Mouse (Mus musculus) C2C12 (cell line): Measurements from ENCODE around the gene Mki67. TPM values are rescaled to one million over a fixed set of nuclear protein-coding genes. Genes with fewer than 3 reads are reported as not detected.
"Not testable (repeated sequence)": the region's sequence is repeated elsewhere in the genome, so short reads cannot be mapped to it uniquely, and the experiment has no call there.

Source experiments
- H3K27me3 ChIP-seq: one replicate; pipeline ENCODE4 v1.6.1; 2011; ENCODE audit not compliant: control insufficient read depth, insufficient read depth, insufficient read length
- H3K36me3 ChIP-seq: one replicate; pipeline ENCODE4 v1.6.1; 2011; ENCODE audit not compliant: control insufficient read depth, insufficient read depth
- H3K4me3 ChIP-seq: one replicate; pipeline ENCODE4 v1.5.1; 2011; ENCODE audit warnings: mild to moderate bottlenecking, control low read depth; ENCODE audit not compliant: poor library complexity, insufficient read depth, severe bottlenecking
- H3K79me2 ChIP-seq: one replicate; pipeline ENCODE4 v1.6.1; 2011; ENCODE audit not compliant: control insufficient read depth, insufficient read depth
- H3K79me3 ChIP-seq: one replicate; pipeline ENCODE4 v1.6.1; 2011; ENCODE audit warnings: low read depth, control low read depth
- H3ac ChIP-seq: one replicate; pipeline ENCODE3; 2011; ENCODE audit warnings: low read depth; ENCODE audit not compliant: control insufficient read depth, insufficient read length
- CEBPB ChIP-seq: IDR thresholded peaks from one replicate; pipeline ENCODE4 v1.6.1; 2011; ENCODE audit warnings: low read depth, mild to moderate bottlenecking, control low read depth, moderate library complexity
- CTCF ChIP-seq: IDR thresholded peaks from one replicate; pipeline ENCODE4 v1.5.1; 2011; ENCODE audit not compliant: control insufficient read depth, insufficient read depth, insufficient read length
- FOSL1 ChIP-seq: IDR thresholded peaks from one replicate; pipeline ENCODE4 v1.8.0; 2011; ENCODE audit warnings: mild to moderate bottlenecking, low read length; ENCODE audit not compliant: poor library complexity, insufficient read depth, severe bottlenecking
- MAX ChIP-seq: IDR thresholded peaks from one replicate; pipeline ENCODE4 v1.6.1; 2011; ENCODE audit warnings: mild to moderate bottlenecking, control low read depth
- MYOD1 ChIP-seq: IDR thresholded peaks from one replicate; pipeline ENCODE4 v1.6.1; 2011; ENCODE audit warnings: low read depth; ENCODE audit not compliant: control insufficient read depth, insufficient read length
- MYOG ChIP-seq: IDR thresholded peaks from one replicate; pipeline ENCODE4 v1.6.1; 2011; ENCODE audit not compliant: control insufficient read depth, insufficient read length; ENCODE audit errors: extremely low read depth
- USF1 ChIP-seq: IDR thresholded peaks from one replicate; pipeline ENCODE4 v1.6.1; 2011; ENCODE audit warnings: low read depth, mild to moderate bottlenecking, control low read depth, moderate library complexity
- polyA plus RNA-seq: library from polyadenylated mRNA; unstranded; fragments of >200 nt; fragmentation: generic; extraction: Trizol; gene quantifications from one replicate; pipeline ENCODE4 v1.2.1, GENCODE M21; 2012; ENCODE audit warnings: missing spikeins

The Mki67 gene
- polyA plus RNA-seq, 1 experiment, result 18.1 TPM

DNA sequence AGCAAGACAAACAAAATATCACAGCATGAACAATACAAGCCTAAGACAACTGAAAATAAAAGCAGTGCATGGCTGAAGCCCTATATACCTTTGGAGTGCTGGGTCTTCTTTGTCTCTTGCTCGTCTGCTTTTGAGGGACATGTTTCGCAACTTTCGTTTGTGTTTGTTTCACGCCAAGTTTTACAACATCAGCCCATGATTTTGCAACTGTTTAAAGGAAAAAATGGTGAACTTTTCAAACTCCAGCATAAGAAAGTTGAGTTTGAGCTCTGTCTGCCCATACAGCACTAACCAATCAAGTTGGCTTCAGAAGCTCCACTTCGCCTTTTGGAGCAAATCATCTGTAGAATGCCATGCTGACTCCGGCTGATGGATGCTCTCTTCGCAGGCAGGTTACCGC, 11.9 kb downstream of the Mki67 start:
- Histone ChIP-seq H3ac (no peak overlapping the region), H3K79me2 (peaks cover 55% of the 10 kb centered on the region), H3K79me3 (peaks cover 13% of the 10 kb centered on the region), H3K4me3 (no peak overlapping the region), H3K36me3 (peaks cover 98% of the 10 kb centered on the region), H3K27me3 (no peaks in the 10 kb centered on the region)
- peak; percentile 28 for TF ChIP-seq CEBPB
- no peak for TF ChIP-seq MYOD1

DNA sequence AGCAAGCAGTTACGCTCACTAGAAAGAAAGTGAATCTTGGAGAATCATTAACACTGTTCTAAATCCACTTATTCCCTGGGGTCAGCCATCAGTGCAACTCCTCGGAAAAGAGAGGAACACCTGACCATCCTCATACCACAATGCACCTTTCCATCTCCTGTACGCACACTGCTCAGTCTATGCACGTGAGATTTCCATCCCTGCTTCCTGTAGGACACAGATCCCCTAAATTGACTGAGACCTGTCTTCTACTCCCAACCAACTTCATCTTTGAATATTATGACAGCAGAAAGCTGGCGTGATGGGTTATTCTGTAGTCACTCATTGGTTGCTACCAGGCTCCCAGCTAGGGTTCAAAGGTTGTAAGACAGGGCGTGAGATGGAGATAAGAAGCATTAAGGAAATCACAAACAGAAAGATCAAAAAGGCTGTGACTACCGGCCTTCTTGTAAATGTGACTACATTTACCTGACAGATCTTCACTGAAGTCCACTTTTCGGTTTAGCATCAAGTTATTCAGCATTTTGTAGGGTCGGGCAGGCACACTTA, 12.5 kb downstream of the Mki67 start:
- H3K79me3 ChIP-seq, result peaks cover 10% of the 10 kb centered on the region
- H3ac ChIP-seq, result no peak overlapping the region
- TF ChIP-seq MYOG, result no peak
- H3K27me3 ChIP-seq, result no peaks in the 10 kb centered on the region
- peaks cover 98% of the 10 kb centered on the region for H3K36me3 ChIP-seq
- H3K4me3 ChIP-seq, result no peak overlapping the region
- H3K79me2 ChIP-seq, result peaks cover 53% of the 10 kb centered on the region

DNA sequence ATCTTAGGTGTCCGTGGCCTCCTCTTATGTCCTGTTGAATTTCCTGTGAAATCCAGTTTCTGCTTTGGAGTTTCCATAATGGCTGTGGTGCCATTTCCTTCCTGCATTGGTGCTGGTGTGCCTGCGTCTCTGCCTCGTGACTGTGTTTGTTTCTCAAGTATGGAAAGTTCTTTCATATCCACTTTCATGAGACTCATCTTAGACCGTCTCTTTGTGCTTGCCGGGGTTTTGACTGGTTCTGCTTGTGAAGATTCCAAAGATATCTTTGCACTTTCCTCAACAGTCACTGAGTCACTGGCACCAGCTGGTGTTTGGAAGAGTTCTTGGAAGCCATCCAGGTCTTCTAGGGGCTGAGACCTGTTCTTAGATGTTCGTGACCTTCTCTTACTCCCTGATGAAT, 16.8 kb downstream of the Mki67 start:
- not testable (repeated sequence) for H3K4me3 ChIP-seq, H3ac ChIP-seq, H3K27me3 ChIP-seq
- peaks cover 97% of the 10 kb centered on the region for H3K36me3 ChIP-seq
- peaks cover 41% of the 10 kb centered on the region for H3K79me2 ChIP-seq
- peaks cover 16% of the 10 kb centered on the region for H3K79me3 ChIP-seq

DNA sequence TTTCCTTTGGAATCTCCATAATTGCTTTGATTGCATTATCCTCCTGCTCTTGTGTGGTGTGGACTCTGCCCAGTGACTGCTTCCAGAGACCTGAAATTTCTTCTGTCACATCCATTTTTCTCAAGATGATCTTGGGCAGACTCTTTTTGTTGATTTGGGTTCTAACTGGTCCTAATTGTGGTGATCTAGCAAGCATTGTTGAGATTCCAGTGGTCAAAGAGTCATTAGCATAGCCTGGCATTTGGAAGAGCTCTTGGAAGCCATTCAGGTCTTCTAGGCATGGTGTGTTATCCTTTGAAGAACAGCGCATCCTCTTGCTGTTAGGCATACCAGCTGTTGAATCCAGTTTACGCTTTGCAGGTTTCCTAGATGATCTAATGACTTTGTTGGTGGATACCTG, 17.8 kb downstream of the Mki67 start:
- TF ChIP-seq FOSL1 (no peak), MYOG (no peak), USF1 (no peak), CEBPB (no peak), MYOD1 (no peak), MAX (no peak), CTCF (no peak)
- Histone ChIP-seq H3ac (no peak overlapping the region), H3K4me3 (no peak overlapping the region), H3K79me2 (peaks cover 34% of the 10 kb centered on the region), H3K36me3 (peaks cover 97% of the 10 kb centered on the region), H3K27me3 (no peaks in the 10 kb centered on the region), H3K79me3 (peaks cover 16% of the 10 kb centered on the region)

DNA sequence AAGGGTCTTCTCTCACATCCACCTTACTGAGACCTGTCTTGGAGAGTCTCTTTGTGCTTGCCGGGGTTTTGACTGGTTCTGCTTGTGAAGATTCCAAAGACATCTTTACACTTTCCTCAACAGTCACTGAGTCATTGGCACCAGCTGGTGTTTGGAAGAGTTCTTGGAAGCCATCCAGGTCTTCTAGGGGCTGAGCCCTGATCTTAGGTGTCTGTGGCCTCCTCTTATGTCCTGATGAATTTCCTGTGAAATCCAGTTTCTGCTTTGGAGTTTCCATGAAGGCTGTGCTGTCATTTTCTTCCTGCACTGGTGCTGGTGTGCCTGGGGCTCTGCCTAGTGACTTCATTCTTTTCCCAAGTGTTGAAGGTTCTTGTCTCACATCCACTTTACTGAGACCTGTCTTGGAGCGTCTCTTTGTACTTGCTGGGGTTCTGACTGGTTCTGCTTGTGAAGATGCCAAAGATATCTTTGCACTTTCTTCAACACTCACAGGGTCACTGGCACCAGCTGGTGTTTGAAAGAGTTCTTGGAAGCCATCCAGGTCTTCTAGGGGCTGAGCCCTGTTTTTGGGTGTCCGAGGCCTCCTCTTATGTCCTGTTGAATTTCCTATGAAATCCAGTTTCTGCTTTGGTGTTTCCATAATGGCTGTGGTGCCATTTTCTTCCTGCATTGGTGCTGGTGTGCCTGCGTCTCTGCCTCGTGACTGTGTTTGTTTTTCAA, 19.0 kb downstream of the Mki67 start:
- peaks cover 99% of the 10 kb centered on the region for H3K36me3 ChIP-seq

GRCm38 (mm10) chr7:135696127-135696526, 20.0 kb downstream of the Mki67 start:
- H3K27me3 ChIP-seq, result no peaks in the 10 kb centered on the region
- H3K36me3 ChIP-seq, result peaks cover 99% of the 10 kb centered on the region
- peaks cover 34% of the 10 kb centered on the region for H3K79me2 ChIP-seq
- TF ChIP-seq FOSL1, result no peak
- TF ChIP-seq USF1, result no peak
- TF ChIP-seq MYOD1, result no peak
- no peak for TF ChIP-seq MAX
- TF ChIP-seq CTCF, result no peak
- TF ChIP-seq CEBPB, result no peak
- TF ChIP-seq MYOG, result no peak
- H3K4me3 ChIP-seq, result no peak overlapping the region
- H3ac ChIP-seq, result no peak overlapping the region
- peaks cover 18% of the 10 kb centered on the region for H3K79me3 ChIP-seq

More for the DNA sequence above, 19.0 kb downstream of the Mki67 start:
- not testable (repeated sequence) for H3ac ChIP-seq, H3K4me3 ChIP-seq, H3K27me3 ChIP-seq
- H3K79me3 ChIP-seq, result peaks cover 17% of the 10 kb centered on the region
- H3K79me2 ChIP-seq, result peaks cover 34% of the 10 kb centered on the region

DNA sequence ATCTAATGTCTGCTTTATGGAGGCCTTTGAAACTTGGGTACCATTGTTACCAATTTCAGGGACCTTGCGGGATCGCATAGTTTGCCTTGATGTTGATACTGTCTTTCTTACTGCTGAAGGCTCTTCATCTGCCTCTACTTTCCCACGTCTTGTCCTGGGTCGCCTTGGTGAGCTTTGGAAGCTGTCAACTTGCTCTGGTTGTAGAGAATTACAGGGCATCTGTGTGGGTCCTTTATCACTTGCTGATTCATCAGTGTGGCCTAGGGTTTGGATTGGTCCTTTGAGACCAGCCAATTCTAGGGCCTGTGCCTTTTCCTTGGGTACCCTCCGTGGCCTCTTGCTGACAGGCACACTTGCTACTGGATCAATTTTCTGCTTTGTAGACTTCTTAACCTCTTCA, 21.4 kb downstream of the Mki67 start:
- H3K4me3 ChIP-seq, result no peak overlapping the region
- H3K36me3 ChIP-seq, result peaks cover 94% of the 10 kb centered on the region
- TF ChIP-seq FOSL1 (no peak), CEBPB (no peak), CTCF (no peak)
- no peaks in the 10 kb centered on the region for H3K27me3 ChIP-seq
- H3ac ChIP-seq, result no peak overlapping the region
- H3K79me2 ChIP-seq, result peaks cover 34% of the 10 kb centered on the region
- H3K79me3 ChIP-seq, result peaks cover 18% of the 10 kb centered on the region
